Mouse (Mus musculus) CD4-positive, CD25-positive, alpha-beta regulatory T cell, adult 4 months (primary cell): ENCODE measurements around the gene Pde4dip. TPM values are rescaled to one million over a fixed set of nuclear protein-coding genes. Genes with fewer than 3 reads are reported as not detected.

ENCODE experiments used
- ATAC-seq: one replicate; pipeline ENCODE4 v1.8.0; 2017
- polyA plus RNA-seq, 2 experiments: library from polyadenylated mRNA; unstranded; fragments of 100-300 nt; shearing (Covaris generic); gene quantifications; one replicate each; pipeline ENCODE4 v1.2.1; 2017

Pde4dip gene
- polyA plus RNA-seq, 2 experiments from 2014 or later: 7.5 to 10.3 TPM

DNA sequence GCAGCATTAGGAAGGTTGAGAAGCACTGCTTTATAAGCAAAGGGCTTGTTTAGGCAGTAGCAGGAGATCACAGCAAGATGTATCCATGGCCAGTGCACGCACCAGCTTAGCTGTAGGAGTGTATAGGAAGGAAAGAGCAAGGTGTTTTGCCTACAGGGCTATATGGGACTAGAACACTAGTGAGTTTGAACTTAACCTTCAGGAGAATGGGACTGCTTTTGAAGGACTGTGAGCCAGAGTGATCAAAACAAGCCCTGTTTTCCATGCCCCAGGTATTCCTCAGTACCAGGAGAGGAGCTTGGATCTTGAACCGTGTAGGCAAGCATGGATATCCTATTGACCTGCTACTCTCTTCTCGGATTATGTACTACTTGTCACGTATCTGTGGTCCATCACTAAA lies 247.1 kb downstream of the Pde4dip start:
- no peak for ATAC-seq

Other genes with a start within 250 kb of the Pde4dip start
- 1 to 10 TPM; 2.5 to 2.9 TPM for gene Prkab2, start 230.5 kb downstream of the Pde4dip start, polyA plus RNA-seq
- gene Gm17651, start 214.0 kb downstream of the Pde4dip start, polyA plus RNA-seq: not detected
- 10 to 100 TPM; 80.3 to 83.7 TPM for gene Sec22b, start 12.5 kb upstream of the Pde4dip start, polyA plus RNA-seq
- gene Notch2, start 124.8 kb upstream of the Pde4dip start, polyA plus RNA-seq: 10 to 100 TPM; 13.9 to 18.8 TPM